Mouse (Mus musculus) retina, adult 2 months (tissue): ENCODE results near the gene Slc2a8.

Source experiments
- DNase-seq: peaks from one replicate; pipeline ENCODE4 v3.0.0-alpha.2; 2012; ENCODE audit warnings: low read depth, low spot score

The Slc2a8 gene

DNA sequence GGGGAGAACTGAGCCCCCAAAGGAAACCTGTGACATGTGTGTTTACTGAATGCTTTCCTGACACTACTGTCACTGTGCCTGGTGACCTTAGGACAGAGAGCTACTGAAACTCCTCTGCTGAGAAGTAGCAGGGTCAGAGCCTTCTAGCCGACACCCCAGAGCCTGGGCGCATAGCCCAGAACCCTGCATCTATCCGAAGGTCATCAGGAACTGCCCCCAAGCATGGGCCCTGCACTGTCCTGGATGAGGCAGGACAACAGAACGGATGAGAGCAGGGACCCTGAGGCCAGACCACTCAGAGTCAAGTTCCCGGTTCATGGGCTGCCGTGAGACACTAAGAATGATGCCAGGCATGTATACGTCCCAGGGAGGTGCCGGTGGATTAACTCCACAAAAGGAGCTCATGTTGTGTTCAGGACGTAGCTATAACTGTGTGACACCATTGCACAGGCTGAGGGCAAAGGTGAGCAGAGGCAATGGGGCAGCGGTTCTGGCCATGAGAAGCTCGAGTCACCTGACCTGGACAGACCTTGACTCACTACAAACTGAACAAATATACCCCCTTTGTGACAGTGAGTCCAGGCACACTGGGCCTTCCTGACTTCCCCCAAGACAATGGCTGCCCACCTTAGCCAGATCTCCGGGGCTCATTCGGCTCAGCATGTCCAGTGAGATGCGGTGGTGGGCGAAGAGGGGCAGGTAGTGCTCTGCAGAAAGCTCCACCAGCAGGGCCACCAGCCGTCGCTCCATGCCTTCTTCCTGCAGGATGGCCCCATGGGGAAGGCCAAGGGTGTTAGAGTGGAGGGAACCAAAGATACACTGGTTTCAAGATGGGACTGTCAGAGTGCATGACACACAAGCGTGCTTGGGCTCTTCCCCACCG lies 52.7 kb downstream of the Slc2a8 start:
- DNase-seq: no peak

DNA sequence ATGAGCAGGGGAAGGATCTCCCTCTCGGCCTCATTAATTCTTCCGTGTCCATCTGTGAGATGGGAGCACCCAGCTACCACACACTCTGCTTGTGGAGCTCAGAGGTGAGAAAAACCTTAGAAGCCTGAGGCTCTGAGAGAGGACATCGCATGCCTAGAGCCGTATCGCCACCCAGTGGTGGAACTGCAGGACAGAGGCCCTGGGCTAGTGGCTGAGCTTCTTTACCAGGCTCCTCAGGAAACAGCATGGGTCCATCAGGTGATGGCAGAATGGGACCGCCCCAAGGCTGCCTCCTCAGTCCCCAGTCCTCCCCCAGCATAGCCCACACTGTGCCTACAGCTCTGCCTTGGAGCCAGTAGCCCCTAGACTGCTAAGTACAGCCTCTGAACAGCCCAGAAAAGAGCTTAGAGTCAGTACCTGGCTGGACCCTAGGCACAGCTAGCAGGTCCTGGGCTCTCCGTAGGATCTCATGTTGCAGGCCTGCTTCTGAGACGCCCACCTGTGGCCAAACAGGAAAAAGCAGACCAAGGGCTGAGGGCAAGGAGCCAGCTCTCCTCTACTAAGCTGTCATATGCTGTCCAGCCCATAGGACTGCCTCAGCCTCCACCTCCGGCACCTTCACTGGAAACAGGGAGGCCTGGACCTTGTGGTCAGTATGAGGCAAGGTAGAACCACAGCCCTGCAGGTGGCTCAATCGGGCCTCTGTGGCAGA lies 53.5 kb downstream of the Slc2a8 start:
- DNase-seq: no peak

DNA sequence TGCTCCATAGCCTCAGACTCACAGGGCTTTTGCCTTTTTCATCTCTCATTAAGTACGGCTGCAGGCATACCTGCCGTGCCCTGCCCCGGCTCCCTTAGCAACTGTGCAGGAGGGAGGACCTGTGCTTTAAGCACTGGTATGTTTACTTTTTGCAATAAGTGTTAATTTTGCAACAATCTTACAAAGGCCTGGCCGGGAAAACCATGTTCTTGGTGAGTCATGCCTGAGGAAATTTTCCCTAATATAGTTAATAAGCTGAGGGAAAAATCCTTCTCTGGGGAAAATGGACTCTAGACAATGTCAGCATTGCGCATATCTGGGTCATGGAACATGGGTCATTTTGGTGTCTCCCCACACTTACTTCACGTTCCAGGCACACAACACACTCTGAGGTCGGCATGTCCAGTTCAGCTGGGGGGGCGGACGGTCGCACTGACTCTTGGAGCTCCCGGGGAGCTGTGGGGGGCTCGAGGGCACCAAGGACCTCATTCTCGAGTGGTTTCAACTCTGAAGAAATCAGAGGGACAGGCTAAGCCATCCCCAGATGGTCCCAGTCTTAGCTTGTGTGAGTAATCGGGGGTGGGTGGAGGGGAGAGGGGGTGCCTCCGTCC lies 54.2 kb downstream of the Slc2a8 start:
- DNase-seq: no peak

DNA sequence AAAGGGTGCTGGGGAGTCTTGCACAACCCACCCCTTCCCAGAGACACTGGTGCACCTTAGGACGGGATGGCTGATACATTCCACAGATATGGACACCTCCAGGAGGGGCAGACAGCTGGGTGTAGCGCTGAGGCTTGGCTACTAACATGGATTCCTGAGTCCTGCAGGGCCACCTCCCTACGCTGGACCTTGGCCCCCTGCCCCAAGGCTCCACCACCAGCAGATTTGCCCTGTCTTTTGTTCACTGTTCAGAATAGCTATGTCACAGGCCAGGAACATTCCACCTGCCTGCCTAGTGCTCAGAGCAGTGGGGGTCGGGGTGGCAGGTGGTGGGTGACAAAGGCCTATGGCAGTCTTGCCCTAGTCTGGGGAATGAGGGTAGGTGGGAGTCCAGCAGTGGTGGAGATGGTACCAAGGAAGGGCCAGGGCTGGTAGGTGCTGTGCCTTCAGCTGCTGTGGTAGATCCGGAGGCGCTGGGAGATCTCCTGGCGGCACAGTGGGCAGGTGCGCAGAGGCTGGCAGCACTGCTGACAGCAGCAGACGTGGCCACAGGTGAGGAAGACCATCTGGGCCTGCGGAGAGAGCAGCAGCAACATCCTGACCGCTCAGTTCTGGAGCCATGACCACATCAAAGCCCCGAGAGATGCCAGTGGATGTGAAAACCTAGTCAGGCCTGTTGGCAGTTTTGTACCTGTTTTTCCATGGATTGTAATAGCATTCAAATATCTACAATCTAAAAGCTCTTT lies 55.4 kb downstream of the Slc2a8 start:
- DNase-seq: no peak

- no peak for DNase-seq
Measured at GRCm38 (mm10) chr2:32924306-32924844, 57.5 kb downstream of the Slc2a8 start.

DNA sequence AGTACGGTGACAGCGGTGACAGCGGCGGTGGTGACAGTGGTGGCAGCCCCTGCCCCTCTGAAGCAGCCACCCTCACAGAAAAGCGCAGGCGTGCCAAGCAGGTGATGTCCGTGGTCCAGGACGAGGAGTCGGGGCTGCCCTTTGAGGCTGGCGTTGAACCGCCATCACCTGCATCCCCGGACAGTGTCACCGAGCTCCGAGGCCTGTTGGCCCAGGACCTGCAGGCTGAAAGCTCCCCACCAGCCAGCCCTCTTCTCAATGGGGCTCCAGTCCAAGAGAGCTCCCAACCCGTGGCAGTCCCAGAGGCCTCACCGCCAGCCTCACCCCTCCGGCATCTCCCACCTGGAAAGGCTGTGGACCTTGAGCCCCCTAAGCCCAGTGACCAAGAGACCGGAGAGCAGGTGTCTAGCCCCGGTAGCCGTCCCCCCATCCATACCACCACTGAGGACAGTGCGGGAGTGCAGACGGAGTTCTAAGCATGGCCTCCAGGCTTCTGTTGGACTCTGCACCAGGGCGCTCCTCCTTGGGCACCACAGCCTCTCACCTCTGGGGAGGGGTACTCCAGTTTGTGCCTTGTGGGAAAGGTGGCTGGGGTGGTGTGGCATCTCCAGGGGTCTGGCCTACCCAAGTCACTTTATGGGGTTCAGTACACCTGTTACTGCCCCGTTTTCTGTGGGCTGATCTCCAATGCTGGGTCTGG lies 58.2 kb downstream of the Slc2a8 start:
- DNase-seq: no peak
